23 mouse cellular contexts compared by ENCODE assay signal in the genomic region with DNA sequence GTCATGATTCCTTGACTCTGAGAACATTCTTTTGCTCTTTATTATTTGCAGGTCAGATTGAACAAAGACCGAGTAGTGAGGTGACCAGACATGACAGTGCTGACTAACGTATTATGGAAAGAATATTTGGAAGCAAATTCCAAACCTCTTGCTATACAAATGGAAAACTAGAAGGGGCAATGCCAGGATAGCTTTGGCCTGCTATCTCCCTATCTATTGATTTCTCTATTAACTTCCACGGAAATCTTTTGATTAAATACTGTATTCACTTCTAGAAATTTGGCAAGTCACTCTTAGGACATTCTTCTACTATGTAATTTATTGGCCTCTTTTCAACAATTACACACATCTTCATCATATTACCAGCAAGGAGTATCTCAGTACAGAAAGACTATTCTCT. TPM values are rescaled to one million over a fixed set of nuclear protein-coding genes. Genes with fewer than 3 reads are reported as not detected.
DNase-seq lines count a peak whose midpoint lies in the region; ATAC-seq and TF ChIP-seq lines count a peak whose summit lies in the region.
"Had no signal": no experiment of that assay in that cellular context is flagged by ENCODE, and none has a peak within 500 bp of the region (broad histone marks: within the 10 kb centered on the region; RNA-seq: fewer than 3 reads in every experiment).

No protein-coding gene starts in this region.

- peaks cover 2% of the 10 kb centered on the region; the same call in 1 of the 2 replicates for H3K36me3 ChIP-seq in liver, adult 2 months (ENCODE audit: control insufficient read depth, insufficient read depth, low read length)
- no peaks in the 10 kb centered on the region for H3K36me3 ChIP-seq in liver, postnatal 0 days (replicated peaks; ENCODE audit: insufficient read depth, low read length)
- H3K36me3 ChIP-seq: G1E had no signal

- H3K4me3 ChIP-seq in liver, adult 2 months (ENCODE audit: insufficient read depth, low read depth, low read length) = peak overlapping the region; percentile 57; the same call in 1 of the 2 replicates
- H3K4me3 ChIP-seq in liver, postnatal 0 days (ENCODE audit: low read depth, low read length) = no peak overlapping the region

- H3K9ac ChIP-seq in liver, adult 2 months (ENCODE audit: low read depth, low read length) = no peak overlapping the region
- no peak overlapping the region for H3K9ac ChIP-seq in liver, postnatal 0 days (replicated peaks)

- H3K4me1 ChIP-seq in liver, adult 2 months (ENCODE audit: control insufficient read depth, insufficient read depth, low read length) = peaks cover 3% of the 10 kb centered on the region; the same call in 1 of the 2 replicates
- H3K4me1 ChIP-seq in liver, postnatal 0 days (ENCODE audit: insufficient read depth) = no peaks in the 10 kb centered on the region

- TF ChIP-seq CTCF in liver, adult 2 months (IDR thresholded peaks at IDR 0.05; ENCODE audit: low read depth, low read length) = no peak
- TF ChIP-seq CTCF in liver, postnatal 0 days (IDR thresholded peaks at IDR 0.05; ENCODE audit: low read depth) = no peak

- WGBS in liver, adult 2 months = 17% methylated on average over 3 of the region's 3 CpGs
- WGBS in liver, postnatal 0 days (ENCODE audit: insufficient replicate concordance) = 61% methylated on average over 3 of the region's 3 CpGs

- no peaks in the 10 kb centered on the region for H3K27me3 ChIP-seq in liver, adult 2 months (ENCODE audit: control insufficient read depth, insufficient read depth, low read length)
- no peaks in the 10 kb centered on the region for H3K27me3 ChIP-seq in liver, postnatal 0 days (ENCODE audit: insufficient read depth, low read length)
- H3K27me3 ChIP-seq: CH12.LX had no signal

- no peak for TF ChIP-seq POLR2A in liver, adult 2 months (IDR thresholded peaks at IDR 0.05; ENCODE audit: extremely low read depth, insufficient read depth, low read length)

- H3K9me3 ChIP-seq in liver, postnatal 0 days (ENCODE audit: low read length) = no peaks in the 10 kb centered on the region
- H3K9me3 ChIP-seq: G1E had no signal

- H3K4me2 ChIP-seq in liver, postnatal 0 days (ENCODE audit: low read depth, low read length) = no peak overlapping the region

- peak; percentile 84 for DNase-seq in liver, adult 2 months (ENCODE audit: extremely low read depth, low read depth, low spot score)
- no peak for DNase-seq in liver, postnatal 0 days
- DNase-seq: adrenal gland, adult 2 months; adrenal gland, adult 8-10 months; adrenal gland, postnatal 10 days; adrenal gland, postnatal 14 days; adrenal gland, postnatal 25 days; adrenal gland, postnatal 36 days; B cell, adult 2 months; cerebellum, adult 11 months; cerebellum, adult 11-12 months; cerebellum, adult 18-20 months; cerebellum, adult 2 months had no signal

- H3K27ac ChIP-seq in liver, adult 2 months (replicated peaks; ENCODE audit: insufficient read depth, low read depth, low read length) = no peak overlapping the region
- H3K27ac ChIP-seq in liver, postnatal 0 days (ENCODE audit: low read depth) = no peak overlapping the region

- no peak for TF ChIP-seq EP300 in liver, postnatal 0 days (IDR thresholded peaks at IDR 0.05; ENCODE audit: low read depth)

- ATAC-seq in liver, postnatal 0 days = no peak
- ATAC-seq: activated CD4-positive, CD25-positive, alpha-beta regulatory T cell, adult 4 months; CD4-positive, CD25-positive, alpha-beta regulatory T cell, adult 4 months; Patski had no signal

- H3K79me2 ChIP-seq in liver, adult 2 months (ENCODE audit: control insufficient read depth, insufficient read depth, low read length) = no peaks in the 10 kb centered on the region

RNA-seq across cellular contexts. Expression of gene Cyp2c50, which starts 1.6 kb away (rescaled TPM):
- total RNA-seq in liver, adult 2 months (2014; rRNA removed) = 1,134 and 2,041 TPM in 2 replicates
- 617 and 644 TPM in 2 replicates for polyA plus RNA-seq in liver, adult 2 months (2012; rRNA removed)
- polyA plus RNA-seq in liver, postnatal 0 days (2015; fragmentation: Nextera tagmentation; extraction: Ambion mirVana) = 3.9 and 6.2 TPM in 2 replicates
- total RNA-seq: adrenal gland, postnatal 25 days; CH12.LX; ES-E14; G1E; MEL had no signal
- polyA plus RNA-seq: activated CD4-positive, CD25-positive, alpha-beta regulatory T cell, adult 4 months; brain, embryonic 14.5 days; C2C12; CD4-positive, CD25-positive, alpha-beta regulatory T cell, adult 4 months; cerebellum, adult 2 months; G1E; Patski had no signal

RNA-seq across cellular contexts. Expression of gene Cyp2c54, which starts 17.5 kb away (rescaled TPM):
- total RNA-seq in liver, adult 2 months (2014; rRNA removed) = 572 and 995 TPM in 2 replicates
- polyA plus RNA-seq in liver, adult 2 months (2012; rRNA removed) = 179 and 234 TPM in 2 replicates
- 6.3 and 6.5 TPM in 2 replicates for polyA plus RNA-seq in liver, postnatal 0 days (2015; fragmentation: Nextera tagmentation; extraction: Ambion mirVana)
- total RNA-seq: adrenal gland, adult 18-20 months; adrenal gland, adult 8-10 months; adrenal gland, postnatal 25 days; adrenal gland, postnatal 36 days; CH12.LX; ES-E14; G1E; MEL had no signal
- polyA plus RNA-seq: activated CD4-positive, CD25-positive, alpha-beta regulatory T cell, adult 4 months; adrenal gland, adult 2 months; brain, embryonic 14.5 days; C2C12; CD4-positive, CD25-positive, alpha-beta regulatory T cell, adult 4 months; cerebellum, adult 2 months; G1E; Patski had no signal

Comparison
In these comparisons a context has a peak if more than half of its experiments do, and no peak if none do; other contexts are left out.
1. RNA of gene Cyp2c50, which starts 1.6 kb away (polyA plus RNA-seq): 617 to 644 TPM in liver, adult 2 months; 3.9 to 6.2 TPM in liver, postnatal 0 days; every median in the first group is over 10 times any median in the second.
2. RNA of gene Cyp2c54, which starts 17.5 kb away (polyA plus RNA-seq): 179 to 234 TPM in liver, adult 2 months; 6.3 to 6.5 TPM in liver, postnatal 0 days; every median in the first group is over 10 times any median in the second.